Mouse (Mus musculus) C2C12 (cell line): ENCODE results near the gene Spata2l. TPM values are rescaled to one million over a fixed set of nuclear protein-coding genes. Genes with fewer than 3 reads are reported as not detected.
"Not testable (repeated sequence)": the region's sequence is repeated elsewhere in the genome, so short reads cannot be mapped to it uniquely, and the experiment has no call there.

Experiments
- H3K27me3 ChIP-seq: one replicate; pipeline ENCODE4 v1.6.1; 2011; ENCODE audit not compliant: control insufficient read depth, insufficient read depth, insufficient read length
- H3K36me3 ChIP-seq: one replicate; pipeline ENCODE4 v1.6.1; 2011; ENCODE audit not compliant: control insufficient read depth, insufficient read depth
- H3K4me3 ChIP-seq: one replicate; pipeline ENCODE4 v1.5.1; 2011; ENCODE audit warnings: mild to moderate bottlenecking, control low read depth; ENCODE audit not compliant: poor library complexity, insufficient read depth, severe bottlenecking
- H3K79me2 ChIP-seq: one replicate; pipeline ENCODE4 v1.6.1; 2011; ENCODE audit not compliant: control insufficient read depth, insufficient read depth
- H3K79me3 ChIP-seq: one replicate; pipeline ENCODE4 v1.6.1; 2011; ENCODE audit warnings: low read depth, control low read depth
- H3ac ChIP-seq: one replicate; pipeline ENCODE3; 2011; ENCODE audit warnings: low read depth; ENCODE audit not compliant: control insufficient read depth, insufficient read length
- CEBPB ChIP-seq: IDR thresholded peaks from one replicate; pipeline ENCODE4 v1.6.1; 2011; ENCODE audit warnings: low read depth, mild to moderate bottlenecking, control low read depth, moderate library complexity
- CTCF ChIP-seq: IDR thresholded peaks from one replicate; pipeline ENCODE4 v1.5.1; 2011; ENCODE audit not compliant: control insufficient read depth, insufficient read depth, insufficient read length
- FOSL1 ChIP-seq: IDR thresholded peaks from one replicate; pipeline ENCODE4 v1.8.0; 2011; ENCODE audit warnings: mild to moderate bottlenecking, low read length; ENCODE audit not compliant: poor library complexity, insufficient read depth, severe bottlenecking
- MAX ChIP-seq: IDR thresholded peaks from one replicate; pipeline ENCODE4 v1.6.1; 2011; ENCODE audit warnings: mild to moderate bottlenecking, control low read depth
- MYOD1 ChIP-seq: IDR thresholded peaks from one replicate; pipeline ENCODE4 v1.6.1; 2011; ENCODE audit warnings: low read depth; ENCODE audit not compliant: control insufficient read depth, insufficient read length
- MYOG ChIP-seq: IDR thresholded peaks from one replicate; pipeline ENCODE4 v1.6.1; 2011; ENCODE audit not compliant: control insufficient read depth, insufficient read length; ENCODE audit errors: extremely low read depth
- USF1 ChIP-seq: IDR thresholded peaks from one replicate; pipeline ENCODE4 v1.6.1; 2011; ENCODE audit warnings: low read depth, mild to moderate bottlenecking, control low read depth, moderate library complexity
- polyA plus RNA-seq: library from polyadenylated mRNA; unstranded; fragments of >200 nt; fragmentation: generic; extraction: Trizol; gene quantifications from one replicate; pipeline ENCODE4 v1.2.1, GENCODE M21; 2012; ENCODE audit warnings: missing spikeins

Gene Spata2l
- polyA plus RNA-seq, 1 experiment: 0.89 TPM

- H3K36me3 ChIP-seq: peaks cover 4% of the 10 kb centered on the region
- no peak overlapping the region for H3K4me3 ChIP-seq
- no peaks in the 10 kb centered on the region for H3K79me3 ChIP-seq
- H3ac ChIP-seq: no peak overlapping the region
- H3K27me3 ChIP-seq: peaks cover 5% of the 10 kb centered on the region
- TF ChIP-seq USF1: no peak
- no peak for TF ChIP-seq CEBPB
- peak; percentile 26 for TF ChIP-seq CTCF
- TF ChIP-seq MYOG: no peak
- H3K79me2 ChIP-seq: no peaks in the 10 kb centered on the region
Observed at GRCm38 (mm10) chr8:123202288-123202687, 33.7 kb downstream of the Spata2l start.

GRCm38 (mm10) chr8:123199864-123200263, 36.2 kb downstream of the Spata2l start:
- TF ChIP-seq CTCF: no peak
- no peak for TF ChIP-seq FOSL1
- no peak for TF ChIP-seq MAX
- TF ChIP-seq CEBPB: no peak
- TF ChIP-seq MYOD1: no peak
- H3ac ChIP-seq: no peak overlapping the region
- no peaks in the 10 kb centered on the region for H3K79me3 ChIP-seq
- H3K36me3 ChIP-seq: no peaks in the 10 kb centered on the region
- H3K27me3 ChIP-seq: peaks cover 5% of the 10 kb centered on the region
- no peaks in the 10 kb centered on the region for H3K79me2 ChIP-seq
- no peak overlapping the region for H3K4me3 ChIP-seq

- not testable (repeated sequence) for H3K79me3 ChIP-seq, H3K4me3 ChIP-seq, H3K79me2 ChIP-seq, H3ac ChIP-seq, H3K27me3 ChIP-seq, H3K36me3 ChIP-seq
Observed at GRCm38 (mm10) chr8:123197016-123197415, 39.0 kb downstream of the Spata2l start.

- no peaks in the 10 kb centered on the region for H3K79me3 ChIP-seq
- H3K79me2 ChIP-seq: no peaks in the 10 kb centered on the region
- H3K4me3 ChIP-seq: no peak overlapping the region
- no peaks in the 10 kb centered on the region for H3K27me3 ChIP-seq
- no peak overlapping the region for H3ac ChIP-seq
- no peak for TF ChIP-seq MYOD1
- TF ChIP-seq MAX: no peak
- no peak for TF ChIP-seq USF1
- no peak for TF ChIP-seq MYOG
- TF ChIP-seq FOSL1: no peak
- no peak for TF ChIP-seq CEBPB
- TF ChIP-seq CTCF: no peak
- H3K36me3 ChIP-seq: no peaks in the 10 kb centered on the region
Observed at GRCm38 (mm10) chr8:123193771-123194170, 42.3 kb downstream of the Spata2l start.

GRCm38 (mm10) chr8:123191908-123192307, 44.1 kb downstream of the Spata2l start:
- Histone ChIP-seq H3K79me2 (no peaks in the 10 kb centered on the region), H3ac (no peak overlapping the region), H3K4me3 (no peak overlapping the region), H3K79me3 (no peaks in the 10 kb centered on the region), H3K36me3 (no peaks in the 10 kb centered on the region), H3K27me3 (no peaks in the 10 kb centered on the region)
- TF ChIP-seq CEBPB (no peak), MYOD1 (no peak), FOSL1 (no peak), MAX (no peak), CTCF (no peak), USF1 (no peak), MYOG (no peak)

GRCm38 (mm10) chr8:123190678-123191077, 45.4 kb downstream of the Spata2l start:
- no peaks in the 10 kb centered on the region for H3K27me3 ChIP-seq
- H3K79me2 ChIP-seq: no peaks in the 10 kb centered on the region
- no peaks in the 10 kb centered on the region for H3K79me3 ChIP-seq
- H3ac ChIP-seq: no peak overlapping the region
- no peaks in the 10 kb centered on the region for H3K36me3 ChIP-seq
- TF ChIP-seq CTCF: peak; percentile 42
- no peak for TF ChIP-seq MYOD1
- H3K4me3 ChIP-seq: no peak overlapping the region
